Mouse (Mus musculus): ENCODE data around the gene Adgrd1. TPM values are rescaled to one million over a fixed set of nuclear protein-coding genes. Genes with fewer than 3 reads are reported as not detected.

Adgrd1 gene
- polyA plus RNA-seq, 1 experiment from 2014 or later: 1.7 TPM

GRCm38 (mm10) chr5:129208845-129209244, 112.3 kb downstream of the Adgrd1 start:
- Histone ChIP-seq H3K9ac (replicated peaks; ENCODE audit: low read length) (no peak overlapping the region), H3K27ac (ENCODE audit: low read length) (no peak overlapping the region), H3K4me3 (ENCODE audit: low read length) (no peak overlapping the region), H3K4me2 (replicated peaks; ENCODE audit: low read depth, low read length) (no peak overlapping the region), H3K36me3 (ENCODE audit: insufficient read depth, low read length) (no peaks in the 10 kb centered on the region), H3K9me3 (ENCODE audit: low read length) (peaks cover 6% of the 10 kb centered on the region), H3K4me1 (ENCODE audit: insufficient read depth, low read length) (peaks cover 18% of the 10 kb centered on the region; the same call in 1 of the 2 replicates), H3K27me3 (ENCODE audit: insufficient read depth, low read length) (no peaks in the 10 kb centered on the region; the same call in 1 of the 2 replicates)
- WGBS: 49% methylated on average over 4 of the region's 4 CpGs
- peak; percentile 62 for ATAC-seq (ENCODE audit: low FRiP score, low TSS enrichment)

- Histone ChIP-seq H3K27me3 (ENCODE audit: insufficient read depth, low read length) (peaks cover 6% of the 10 kb centered on the region; the same call in 1 of the 2 replicates), H3K4me2 (replicated peaks; ENCODE audit: low read depth, low read length) (no peak overlapping the region), H3K4me3 (ENCODE audit: low read length) (no peak overlapping the region), H3K36me3 (ENCODE audit: insufficient read depth, low read length) (no peaks in the 10 kb centered on the region), H3K4me1 (ENCODE audit: insufficient read depth, low read length) (peaks cover 18% of the 10 kb centered on the region), H3K27ac (ENCODE audit: low read length) (no peak overlapping the region), H3K9ac (replicated peaks; ENCODE audit: low read length) (no peak overlapping the region), H3K9me3 (ENCODE audit: low read length) (peaks cover 2% of the 10 kb centered on the region)
- ATAC-seq (ENCODE audit: low FRiP score, low TSS enrichment): peak; percentile 49; the same call in 1 of the 2 replicates
- 42% methylated on average over 14 of the region's 14 CpGs for WGBS
Measured at GRCm38 (mm10) chr5:129211385-129212031, 115.0 kb downstream of the Adgrd1 start.

DNA sequence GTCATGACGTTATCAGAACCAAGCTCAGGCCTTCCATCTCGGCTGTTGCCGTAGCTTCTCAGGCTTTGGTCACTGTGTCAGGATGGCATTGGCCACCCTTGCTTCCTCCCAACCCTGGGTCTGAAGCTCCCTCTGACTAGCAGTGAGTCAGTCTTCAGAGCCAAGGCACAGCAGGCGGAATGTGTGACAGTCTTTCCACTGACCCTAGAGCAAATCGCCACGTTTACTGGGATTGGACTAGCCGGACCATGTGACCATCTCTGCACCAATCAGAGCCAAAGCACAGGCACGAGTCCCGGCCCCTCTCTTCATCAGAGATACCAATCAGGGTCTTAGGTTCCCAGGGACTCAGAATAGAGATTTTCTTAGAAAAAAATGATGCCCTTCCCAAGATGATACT, 117.5 kb downstream of the Adgrd1 start:
- 64% methylated on average over 9 of the region's 9 CpGs for WGBS
- no peak overlapping the region for H3K27ac ChIP-seq (ENCODE audit: low read length)
- H3K4me2 ChIP-seq (replicated peaks; ENCODE audit: low read depth, low read length): no peak overlapping the region
- H3K9me3 ChIP-seq (ENCODE audit: low read length): no peaks in the 10 kb centered on the region
- no peaks in the 10 kb centered on the region for H3K36me3 ChIP-seq (ENCODE audit: insufficient read depth, low read length)
- H3K4me3 ChIP-seq (ENCODE audit: low read length): no peak overlapping the region
- peaks cover 24% of the 10 kb centered on the region for H3K4me1 ChIP-seq (ENCODE audit: insufficient read depth, low read length)
- peaks cover 6% of the 10 kb centered on the region; the same call in 1 of the 2 replicates for H3K27me3 ChIP-seq (ENCODE audit: insufficient read depth, low read length)
- H3K9ac ChIP-seq (replicated peaks; ENCODE audit: low read length): no peak overlapping the region
- ATAC-seq (ENCODE audit: low FRiP score, low TSS enrichment): no peak

DNA sequence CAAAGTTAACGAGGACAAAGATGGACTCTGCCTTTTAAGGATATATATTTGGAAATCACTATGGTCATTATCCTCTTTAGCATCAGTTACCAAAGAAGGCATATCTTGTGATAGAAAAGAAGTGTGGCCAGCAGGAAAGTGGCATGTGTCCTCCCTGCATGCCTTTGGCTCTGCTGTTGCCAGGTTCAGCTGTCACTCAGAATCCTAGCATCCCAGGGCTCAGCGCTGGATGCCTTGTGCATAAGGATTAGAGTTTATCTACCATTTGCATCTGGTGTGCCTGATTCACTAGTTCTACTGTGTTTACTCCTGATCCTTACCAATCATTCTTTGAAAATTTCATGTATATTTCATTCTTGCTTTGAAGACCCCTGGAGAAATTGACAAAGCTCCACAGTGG, 119.5 kb downstream of the Adgrd1 start:
- Histone ChIP-seq H3K9ac (replicated peaks; ENCODE audit: low read length) (no peak overlapping the region), H3K4me3 (ENCODE audit: low read length) (no peak overlapping the region), H3K4me1 (ENCODE audit: insufficient read depth, low read length) (peaks cover 22% of the 10 kb centered on the region), H3K4me2 (replicated peaks; ENCODE audit: low read depth, low read length) (no peak overlapping the region), H3K27ac (ENCODE audit: low read length) (no peak overlapping the region), H3K36me3 (ENCODE audit: insufficient read depth, low read length) (no peaks in the 10 kb centered on the region), H3K27me3 (ENCODE audit: insufficient read depth, low read length) (peaks cover 6% of the 10 kb centered on the region; the same call in 1 of the 2 replicates), H3K9me3 (ENCODE audit: low read length) (peaks cover 4% of the 10 kb centered on the region; the same call in 1 of the 2 replicates)
- no peak for ATAC-seq (ENCODE audit: low FRiP score, low TSS enrichment)
- 83% methylated on average over 2 of the region's 2 CpGs for WGBS

GRCm38 (mm10) chr5:129217481-129218221, 121.1 kb downstream of the Adgrd1 start:
- no peak overlapping the region for H3K27ac ChIP-seq (ENCODE audit: low read length)
- H3K36me3 ChIP-seq (ENCODE audit: insufficient read depth, low read length): no peaks in the 10 kb centered on the region
- H3K4me2 ChIP-seq (replicated peaks; ENCODE audit: low read depth, low read length): peak overlapping the region; percentile 38
- peaks cover 14% of the 10 kb centered on the region for H3K4me1 ChIP-seq (ENCODE audit: insufficient read depth, low read length)
- peaks cover 6% of the 10 kb centered on the region; the same call in 1 of the 2 replicates for H3K27me3 ChIP-seq (ENCODE audit: insufficient read depth, low read length)
- peaks cover 4% of the 10 kb centered on the region; the same call in 1 of the 2 replicates for H3K9me3 ChIP-seq (ENCODE audit: low read length)
- no peak overlapping the region for H3K4me3 ChIP-seq (ENCODE audit: low read length)
- no peak for ATAC-seq (ENCODE audit: low FRiP score, low TSS enrichment)
- H3K9ac ChIP-seq (replicated peaks; ENCODE audit: low read length): no peak overlapping the region
- 5% methylated on average over 22 of the region's 22 CpGs for WGBS

DNA sequence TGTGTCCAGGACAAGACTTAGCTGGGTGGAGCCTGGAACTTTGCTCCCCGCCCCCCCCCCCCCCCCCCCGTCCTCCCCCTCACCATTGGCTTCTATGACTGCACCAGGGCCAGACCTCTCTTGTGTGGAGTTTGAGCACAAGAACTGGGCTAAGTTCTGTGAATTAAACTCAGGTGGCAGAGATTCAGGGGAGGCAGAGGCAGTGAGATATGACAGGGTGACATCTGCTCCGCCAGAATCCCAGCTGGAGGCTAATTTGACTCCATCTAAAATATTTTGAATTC, 121.6 kb downstream of the Adgrd1 start:
- peaks cover 6% of the 10 kb centered on the region; the same call in 1 of the 2 replicates for H3K27me3 ChIP-seq (ENCODE audit: insufficient read depth, low read length)
- no peak overlapping the region for H3K4me3 ChIP-seq (ENCODE audit: low read length)
- no peaks in the 10 kb centered on the region for H3K36me3 ChIP-seq (ENCODE audit: insufficient read depth, low read length)
- peaks cover 14% of the 10 kb centered on the region for H3K4me1 ChIP-seq (ENCODE audit: insufficient read depth, low read length)
- no peak overlapping the region for H3K27ac ChIP-seq (ENCODE audit: low read length)
- ATAC-seq (ENCODE audit: low FRiP score, low TSS enrichment): no peak
- no peak overlapping the region for H3K9ac ChIP-seq (replicated peaks; ENCODE audit: low read length)
- 20% methylated on average over 1 of the region's 3 CpGs for WGBS
- H3K4me2 ChIP-seq (replicated peaks; ENCODE audit: low read depth, low read length): peak overlapping the region; percentile 38
- peaks cover 4% of the 10 kb centered on the region; the same call in 1 of the 2 replicates for H3K9me3 ChIP-seq (ENCODE audit: low read length)

- H3K27ac ChIP-seq (ENCODE audit: low read length): no peak overlapping the region
- ATAC-seq (ENCODE audit: low FRiP score, low TSS enrichment): no peak
- H3K4me2 ChIP-seq (replicated peaks; ENCODE audit: low read depth, low read length): no peak overlapping the region
- no peak overlapping the region for H3K9ac ChIP-seq (replicated peaks; ENCODE audit: low read length)
- 11% methylated on average over 8 of the region's 8 CpGs for WGBS
- H3K9me3 ChIP-seq (ENCODE audit: low read length): peaks cover 4% of the 10 kb centered on the region; the same call in 1 of the 2 replicates
- H3K4me1 ChIP-seq (ENCODE audit: insufficient read depth, low read length): peaks cover 14% of the 10 kb centered on the region
- H3K27me3 ChIP-seq (ENCODE audit: insufficient read depth, low read length): peaks cover 6% of the 10 kb centered on the region; the same call in 1 of the 2 replicates
- no peak overlapping the region for H3K4me3 ChIP-seq (ENCODE audit: low read length)
- no peaks in the 10 kb centered on the region for H3K36me3 ChIP-seq (ENCODE audit: insufficient read depth, low read length)
Measured at GRCm38 (mm10) chr5:129218537-129218981, 122.0 kb downstream of the Adgrd1 start.

DNA sequence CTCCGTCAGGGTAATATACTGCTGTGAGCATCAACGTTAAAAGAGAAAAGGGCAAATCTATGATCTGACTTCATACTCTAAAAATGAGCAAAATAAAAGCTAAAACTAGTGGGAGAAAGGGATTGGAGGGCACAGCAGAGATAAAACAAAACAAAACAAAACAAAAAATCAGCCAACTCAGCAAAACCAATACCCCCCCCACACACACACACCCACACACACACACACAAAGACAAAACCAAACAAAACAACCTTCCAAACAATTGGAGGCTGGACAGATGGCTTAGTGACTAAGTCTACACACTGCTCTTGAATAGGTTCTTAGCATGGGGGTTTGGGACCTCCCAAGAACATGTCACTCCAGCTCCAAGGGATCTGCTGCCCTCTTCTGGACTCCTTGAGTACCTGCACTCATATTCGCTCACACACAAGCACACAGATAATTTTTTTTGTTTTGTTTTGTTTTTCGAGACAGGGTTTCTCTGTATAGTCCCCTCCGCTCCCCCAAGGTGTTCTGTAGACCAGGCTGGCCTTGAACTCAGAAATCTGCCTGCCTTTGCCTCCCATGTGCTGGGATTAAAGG, 122.7 kb downstream of the Adgrd1 start:
- no peak for ATAC-seq (ENCODE audit: low FRiP score, low TSS enrichment)
- H3K36me3 ChIP-seq (ENCODE audit: insufficient read depth, low read length): no peaks in the 10 kb centered on the region
- WGBS: 81% methylated on average over 5 of the region's 5 CpGs
- peaks cover 14% of the 10 kb centered on the region for H3K4me1 ChIP-seq (ENCODE audit: insufficient read depth, low read length)
- peaks cover 6% of the 10 kb centered on the region; the same call in 1 of the 2 replicates for H3K27me3 ChIP-seq (ENCODE audit: insufficient read depth, low read length)
- peaks cover 4% of the 10 kb centered on the region; the same call in 1 of the 2 replicates for H3K9me3 ChIP-seq (ENCODE audit: low read length)
- H3K4me3 ChIP-seq (ENCODE audit: low read length): no peak overlapping the region
- no peak overlapping the region for H3K9ac ChIP-seq (replicated peaks; ENCODE audit: low read length)
- H3K27ac ChIP-seq (ENCODE audit: low read length): no peak overlapping the region
- H3K4me2 ChIP-seq (replicated peaks; ENCODE audit: low read depth, low read length): no peak overlapping the region

DNA sequence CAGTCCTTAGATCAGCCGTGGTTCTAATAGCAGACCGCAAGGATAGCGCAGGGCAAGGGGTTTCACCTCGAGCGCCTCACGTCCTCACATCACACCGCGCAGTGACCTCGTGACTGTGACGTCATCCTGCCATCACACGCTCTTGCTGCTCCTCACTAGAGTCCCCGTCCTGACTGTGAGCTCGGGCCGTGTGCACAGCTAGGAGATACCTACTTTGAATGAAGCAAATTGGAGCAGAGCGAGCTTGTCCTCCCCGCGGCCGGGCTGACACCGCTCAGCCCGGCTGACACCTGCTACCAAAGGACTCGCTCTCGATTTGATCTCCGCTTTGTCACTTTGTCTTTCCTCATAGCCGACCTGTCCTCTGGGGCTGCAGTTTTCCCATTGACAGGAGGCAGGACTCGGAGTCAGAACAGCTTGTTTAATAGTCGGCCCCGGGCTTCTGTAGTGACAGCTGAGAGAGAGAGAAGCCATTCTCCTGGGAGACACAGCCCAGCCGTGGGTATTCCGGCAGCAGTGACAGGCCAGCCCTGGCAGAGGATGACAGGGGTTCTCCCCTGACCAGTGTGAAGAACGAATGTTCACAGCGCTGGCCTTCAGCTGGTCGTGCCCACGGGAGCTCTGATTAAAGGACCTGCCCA, 129.4 kb downstream of the Adgrd1 start:
- Histone ChIP-seq H3K36me3 (ENCODE audit: insufficient read depth, low read length) (no peaks in the 10 kb centered on the region), H3K4me1 (ENCODE audit: insufficient read depth, low read length) (no peaks in the 10 kb centered on the region), H3K9me3 (ENCODE audit: low read length) (no peaks in the 10 kb centered on the region), H3K4me3 (ENCODE audit: low read length) (no peak overlapping the region), H3K27ac (ENCODE audit: low read length) (no peak overlapping the region), H3K27me3 (ENCODE audit: insufficient read depth, low read length) (no peaks in the 10 kb centered on the region), H3K4me2 (replicated peaks; ENCODE audit: low read depth, low read length) (no peak overlapping the region), H3K9ac (replicated peaks; ENCODE audit: low read length) (no peak overlapping the region)
- 0 out of 2 replicates have a peak, but pooled peaks have one; percentile 42 for ATAC-seq (ENCODE audit: low FRiP score, low TSS enrichment)
- 70% methylated on average over 33 of the region's 33 CpGs for WGBS
